Mouse (Mus musculus) erythroid progenitor cell, adult 5-6 weeks (primary cell): ENCODE measurements around the gene Bms1. TPM values are rescaled to one million over a fixed set of nuclear protein-coding genes. Genes with fewer than 3 reads are reported as not detected.

Source experiments
- ATAC-seq: replicated peaks from 2 replicates; pipeline ENCODE4 v1.8.0; 2016; ENCODE audit warnings: moderate number of reproducible peaks, mild to moderate bottlenecking, moderate TSS enrichment, inconsistent platforms; ENCODE audit not compliant: poor library complexity, low FRiP score, severe bottlenecking
- total RNA-seq, 2 experiments: library from RNA; stranded (forward) in 1 of 2; stranded (reverse) in 1 of 2; fragments of 150-400 nt in 1 of 2; fragments of 186-747, 209-891 nt in 1 of 2; gene quantifications; 2 replicates each; pipeline versions ENCODE4 v1.2.3 to v1.2.4; 2015 to 2017; ENCODE audit warnings: low replicate concordance in 2 of 2

Bms1 gene
- total RNA-seq, 2 experiments from 2014 or later = 17.6 to 18.0 TPM

GRCm38 (mm10) chr6:118372794-118373193, 46.5 kb downstream of the Bms1 start:
- ATAC-seq = no peak

DNA sequence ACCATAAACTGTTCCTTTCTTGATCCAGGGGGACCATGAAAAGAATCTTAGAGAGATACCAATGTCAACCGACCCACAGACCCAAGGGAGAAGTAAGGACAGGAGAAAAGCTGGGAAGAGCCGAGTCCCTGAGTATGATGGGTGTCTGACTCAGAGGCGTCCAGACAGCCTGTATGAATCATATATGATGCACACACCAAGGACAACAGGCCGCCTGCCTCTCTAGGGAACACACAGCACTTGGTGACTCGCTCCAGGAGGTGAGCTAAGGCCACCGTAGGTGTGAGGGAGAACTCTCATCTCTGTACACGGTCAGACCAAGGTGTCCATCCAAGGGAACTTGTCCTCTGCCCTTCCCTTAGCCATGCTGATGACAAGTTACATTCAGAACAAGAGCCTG, 51.8 kb downstream of the Bms1 start:
- no peak for ATAC-seq

GRCm38 (mm10) chr6:118366196-118366595, 53.1 kb downstream of the Bms1 start:
- no peak for ATAC-seq

DNA sequence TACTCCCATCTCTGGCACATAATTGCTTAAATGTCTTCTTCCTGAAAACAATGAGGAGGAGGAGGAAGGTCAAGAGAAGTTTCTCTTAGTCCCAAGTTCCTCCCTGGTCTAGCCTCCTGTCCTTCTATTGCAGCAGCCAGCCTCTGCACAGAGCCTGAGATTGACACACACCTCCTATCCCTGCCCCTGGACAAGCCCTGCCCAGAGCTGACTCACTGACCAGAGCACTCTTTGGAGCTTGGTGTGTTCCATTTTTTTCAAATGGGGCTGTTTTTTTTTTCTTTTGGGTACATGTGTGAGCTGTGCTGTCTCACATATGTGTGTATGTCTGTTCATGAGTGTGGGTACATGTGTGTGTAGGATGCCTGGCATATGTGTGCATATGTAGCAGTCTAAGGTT, 53.5 kb downstream of the Bms1 start:
- no peak for ATAC-seq

GRCm38 (mm10) chr6:118350342-118350741, 68.9 kb downstream of the Bms1 start:
- ATAC-seq = no peak

DNA sequence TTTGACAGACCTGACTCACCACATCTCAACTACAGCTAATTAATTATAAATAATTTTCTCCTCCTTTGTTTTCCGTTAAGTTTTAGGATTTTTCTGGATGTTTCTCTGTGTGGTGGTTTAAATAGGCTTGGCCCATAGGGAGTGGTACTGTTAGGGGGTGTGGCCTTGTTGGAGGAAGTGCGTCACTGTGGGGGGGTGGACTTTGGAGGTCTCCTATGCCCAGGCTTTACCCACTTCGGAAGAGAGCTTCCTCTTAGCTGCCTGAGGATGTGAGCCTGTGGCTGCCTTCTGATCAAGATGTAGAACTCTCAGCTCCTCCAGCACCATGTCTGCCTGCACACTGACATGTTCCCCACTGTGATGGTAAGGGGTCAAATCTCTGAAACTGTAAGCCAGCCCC, 71.1 kb downstream of the Bms1 start:
- no peak for ATAC-seq

- ATAC-seq = no peak
These were observed 72.0 kb downstream of the Bms1 start for GRCm38 (mm10) chr6:118347291-118347690.

GRCm38 (mm10) chr6:118341861-118342485, 77.3 kb downstream of the Bms1 start:
- ATAC-seq = no peak

DNA sequence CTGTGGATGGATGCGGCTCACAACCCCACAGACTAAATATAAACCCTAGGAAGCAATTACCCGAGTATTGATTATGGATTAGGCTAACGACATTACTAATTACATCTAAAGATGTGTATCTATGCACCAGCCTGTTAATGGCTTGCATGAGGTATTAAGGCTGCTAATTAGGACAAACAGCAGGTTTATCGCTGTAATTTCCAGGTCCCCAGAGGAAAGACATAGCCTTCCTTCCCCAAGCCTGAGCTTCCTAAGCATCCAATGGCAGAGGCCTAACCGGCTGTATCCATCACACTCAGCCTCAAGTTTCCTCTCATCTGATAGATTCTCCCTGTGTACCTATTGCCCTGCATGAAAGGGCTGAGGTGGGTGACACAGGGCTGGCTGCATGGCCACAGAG, 81.6 kb downstream of the Bms1 start:
- no peak for ATAC-seq

DNA sequence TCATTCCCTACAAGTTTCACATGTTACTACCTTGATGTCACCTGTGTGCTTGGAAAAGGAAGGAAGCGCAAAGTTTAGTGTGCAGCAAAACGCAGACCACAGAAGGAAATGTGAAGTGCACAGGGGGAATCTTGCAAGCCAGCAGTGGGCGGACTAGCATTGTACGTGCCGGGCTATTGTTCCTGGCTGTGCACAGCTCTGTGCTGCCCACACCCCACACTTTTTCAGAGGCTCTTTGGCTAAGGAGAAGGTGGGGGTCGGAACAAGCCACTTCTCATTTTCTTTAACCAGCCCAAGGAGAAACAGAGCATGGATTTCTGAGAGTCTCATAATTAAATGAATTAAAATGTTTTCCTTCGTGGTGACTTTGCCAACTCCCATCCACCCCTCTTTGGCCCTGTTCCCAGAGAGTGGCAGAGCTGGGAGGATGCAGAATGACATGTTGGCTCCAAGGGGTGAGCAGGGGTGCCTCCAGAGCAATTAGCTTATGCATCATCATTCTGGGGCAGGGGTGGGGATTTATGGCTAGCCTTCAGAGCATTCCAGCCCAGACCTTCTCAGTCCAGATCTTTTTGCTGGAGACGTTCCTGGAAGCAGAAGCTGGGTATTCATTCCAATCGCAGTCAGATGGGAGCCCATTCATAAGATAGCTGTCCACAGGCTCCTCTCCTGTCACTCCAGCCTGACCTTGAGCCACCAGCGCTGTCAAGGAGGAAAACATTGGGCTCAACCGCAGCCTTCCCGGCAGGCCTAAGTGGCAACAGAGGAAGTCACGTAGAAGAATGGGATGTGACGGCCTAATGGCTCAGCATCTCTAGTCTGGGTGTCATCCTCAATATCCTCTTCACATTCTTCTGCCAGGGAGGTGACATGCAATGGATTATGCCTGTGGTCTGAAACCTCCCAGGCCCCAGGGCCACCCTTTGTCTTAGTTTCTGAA, 82.5 kb downstream of the Bms1 start:
- no peak for ATAC-seq

DNA sequence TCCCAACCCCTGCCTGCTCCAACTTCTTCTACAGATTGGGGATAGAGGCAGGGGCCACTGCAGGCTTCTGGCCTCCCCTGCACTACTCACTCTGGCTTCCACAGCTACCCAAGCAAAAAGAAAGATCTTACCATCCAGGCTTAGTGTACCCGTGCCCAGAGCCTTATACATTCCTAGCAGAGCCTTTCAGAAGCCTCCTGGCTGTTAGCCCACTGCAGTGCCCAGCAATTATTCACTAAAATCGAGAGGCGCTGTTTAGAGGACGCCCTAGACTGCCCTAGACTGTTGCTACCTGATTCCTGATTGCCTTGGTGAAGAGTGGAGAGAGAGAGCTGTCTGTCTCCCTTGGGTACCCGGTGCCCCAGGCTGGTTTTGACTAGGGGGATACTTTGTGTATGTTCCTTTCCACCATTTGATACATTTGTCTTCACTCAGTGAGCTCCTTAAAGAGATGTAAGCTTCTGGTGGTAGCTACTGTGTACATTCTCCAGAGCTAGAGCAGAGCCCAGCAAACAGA, 83.3 kb downstream of the Bms1 start:
- no peak for ATAC-seq

DNA sequence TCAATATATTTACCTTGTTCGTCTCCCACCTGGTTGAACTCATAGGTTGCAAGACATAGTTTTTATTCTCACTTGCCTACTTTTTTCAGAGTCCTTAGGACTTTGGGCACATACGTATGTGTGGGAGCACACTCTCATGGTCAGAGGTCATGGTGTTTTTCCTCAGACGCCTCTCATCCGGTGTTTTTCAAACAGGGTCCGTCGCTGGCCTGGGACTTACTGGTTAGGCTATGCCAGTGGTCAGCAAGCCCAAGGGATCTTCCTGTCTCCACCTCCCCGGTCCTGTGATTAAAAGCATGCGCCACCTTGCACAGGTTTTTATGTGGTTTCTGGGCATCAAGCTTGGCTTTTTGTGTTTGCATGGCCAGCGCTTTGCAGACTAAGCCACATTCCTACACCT, 85.4 kb downstream of the Bms1 start:
- no peak for ATAC-seq

Other genes starting within 250 kb of the Bms1 start
- not detected in 2 replicates for gene Ret, start 221.8 kb downstream of the Bms1 start, total RNA-seq (2015; ENCODE audit: low replicate concordance)
- not detected in 2 replicates for gene Ret, start 221.8 kb downstream of the Bms1 start, total RNA-seq (2017; ENCODE audit: low replicate concordance)
- gene Zfp248, start 36.1 kb upstream of the Bms1 start, total RNA-seq (2015; ENCODE audit: low replicate concordance) = not detected in 2 replicates
- gene Zfp248, start 36.1 kb upstream of the Bms1 start, total RNA-seq (2017; ENCODE audit: low replicate concordance) = 4.4 TPM in 1 of 2 replicates, not detected in the other
- not detected in 2 replicates for gene Zfp9, start 59.8 kb upstream of the Bms1 start, total RNA-seq (2015; ENCODE audit: low replicate concordance)
- gene Zfp9, start 59.8 kb upstream of the Bms1 start, total RNA-seq (2017; ENCODE audit: low replicate concordance) = not detected in 2 replicates
- 5.4 and 5.9 TPM in 2 replicates for gene Ankrd26, start 142.8 kb upstream of the Bms1 start, total RNA-seq (2015; ENCODE audit: low replicate concordance)
- 7.5 and 20.5 TPM in 2 replicates for gene Ankrd26, start 142.8 kb upstream of the Bms1 start, total RNA-seq (2017; ENCODE audit: low replicate concordance)